Mouse (Mus musculus) heart, embryonic 16.5 days (tissue): ENCODE measurements around the gene Rps3. TPM values are rescaled to one million over a fixed set of nuclear protein-coding genes. Genes with fewer than 3 reads are reported as not detected.

ENCODE experiments used
- ATAC-seq: fragments of 200-750 bp; cut with Nextera tagmentation; replicated peaks from 2 replicates; pipeline ENCODE4 v1.8.0; 2017; ENCODE audit warnings: moderate number of reproducible peaks; ENCODE audit not compliant: insufficient read depth, low FRiP score; ENCODE audit errors: extremely low read depth
- H3K27ac ChIP-seq: fragments of 300-500 bp; sonication (generic); 2 replicates; pipeline ENCODE4 v1.5.1; 2014; ENCODE audit warnings: mild to moderate bottlenecking, low read length, control low read depth, moderate library complexity
- H3K27me3 ChIP-seq: fragments of 300-500 bp; sonication (generic); 2 replicates; pipeline ENCODE4 v1.6.1; 2014; ENCODE audit warnings: low read length, mixed read lengths; ENCODE audit not compliant: control insufficient read depth, insufficient read depth
- H3K36me3 ChIP-seq: fragments of 300-500 bp; sonication (generic); 2 replicates; pipeline ENCODE4 v1.6.1; 2014; ENCODE audit not compliant: control insufficient read depth, insufficient read depth
- H3K4me1 ChIP-seq: fragments of 300-500 bp; sonication (generic); 2 replicates; pipeline ENCODE4 v1.6.1; 2014; ENCODE audit warnings: low read length, mixed read lengths; ENCODE audit not compliant: control insufficient read depth, insufficient read depth
- H3K4me2 ChIP-seq: fragments of 300-500 bp; sonication (generic); 2 replicates; pipeline ENCODE4 v1.6.1; 2014; ENCODE audit warnings: low read depth, mild to moderate bottlenecking, control low read depth, low read length
- H3K4me3 ChIP-seq: fragments of 300-500 bp; sonication (generic); 2 replicates; pipeline ENCODE4 v1.5.1; 2014; ENCODE audit warnings: mild to moderate bottlenecking, control low read depth, low read length
- H3K9ac ChIP-seq: fragments of 300-500 bp; sonication (generic); 2 replicates; pipeline ENCODE4 v1.6.1; 2014; ENCODE audit warnings: low read length, control low read depth
- H3K9me3 ChIP-seq: fragments of 300-500 bp; sonication (generic); replicated peaks from 2 replicates; pipeline ENCODE4 v1.6.1; 2016; ENCODE audit warnings: low read length; ENCODE audit not compliant: control insufficient read depth
- WGBS: fragments of 180-500 bp; shearing (Covaris S2); extraction: QIAGEN DNeasy Blood & Tissue Kit; methylation state at CpG from one replicate; pipeline ENCODE4 v1.1.7; 2014; 5-methylcytosine and 5-hydroxymethylcytosine counted together
- polyA plus RNA-seq: library from polyadenylated mRNA; unstranded; fragments of >200 nt; fragmentation: Nextera tagmentation; extraction: Ambion mirVana; gene quantifications from 2 replicates; pipeline ENCODE4 v1.2.1, GENCODE M21; 2015

Gene Rps3
- polyA plus RNA-seq, result 471 and 474 TPM in 2 replicates

- no peaks in the 10 kb centered on the region for H3K9me3 ChIP-seq
- peak within 1 kb of the TSS; percentile 82 for H3K27ac ChIP-seq
- H3K9ac ChIP-seq, result peak within 1 kb of the TSS; percentile 84
- H3K4me3 ChIP-seq, result peak within 1 kb of the TSS; percentile 65
- peak within 1 kb of the TSS; percentile 86 for H3K4me2 ChIP-seq
- peaks cover 40% of the 10 kb centered on the region for H3K36me3 ChIP-seq
- ATAC-seq, result peak; percentile 96
- under 1% methylated on average over 45 of the region's 45 CpGs for WGBS
- H3K27me3 ChIP-seq, result no peaks in the 10 kb centered on the region
- H3K4me1 ChIP-seq, result peaks cover 31% of the 10 kb centered on the region
Observed at GRCm38 (mm10) chr7:99483271-99483923, at the start of gene Rps3. Rps3 (minus strand) TSS chr7:99483738.

DNA sequence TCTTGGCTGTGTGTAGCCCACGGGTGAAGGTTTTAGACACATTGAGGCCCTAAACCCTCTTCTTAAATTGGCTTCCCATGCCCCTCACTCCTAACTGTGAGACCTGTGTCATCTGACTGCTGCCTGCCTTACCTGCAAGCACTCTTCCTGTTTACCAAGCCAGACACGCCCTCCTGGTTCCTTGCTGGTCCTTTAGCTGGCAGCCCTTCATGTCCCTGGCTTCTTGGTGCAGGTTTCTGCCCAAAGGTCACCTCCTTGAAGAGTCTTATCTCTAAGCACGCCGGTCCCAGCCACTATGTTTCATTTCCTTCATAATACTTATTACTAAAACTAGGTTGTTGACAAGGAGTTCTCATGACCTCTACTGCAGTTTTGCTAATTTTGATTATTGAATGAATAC lies 49.0 kb upstream of the Rps3 start:
- WGBS, result 61% methylated on average over 4 of the region's 4 CpGs
- Histone ChIP-seq H3K9ac (no peak overlapping the region), H3K36me3 (no peaks in the 10 kb centered on the region), H3K27me3 (no peaks in the 10 kb centered on the region), H3K27ac (no peak overlapping the region), H3K9me3 (no peaks in the 10 kb centered on the region), H3K4me1 (peaks cover 15% of the 10 kb centered on the region), H3K4me2 (no peak overlapping the region), H3K4me3 (no peak overlapping the region)
- no peak for ATAC-seq

- Histone ChIP-seq H3K36me3 (no peaks in the 10 kb centered on the region), H3K4me2 (no peak overlapping the region), H3K4me3 (no peak overlapping the region), H3K9me3 (no peaks in the 10 kb centered on the region), H3K4me1 (peaks cover 8% of the 10 kb centered on the region), H3K27me3 (no peaks in the 10 kb centered on the region), H3K27ac (no peak overlapping the region), H3K9ac (no peak overlapping the region)
- no peak for ATAC-seq
- WGBS, result 70% methylated on average over 3 of the region's 3 CpGs
Observed at GRCm38 (mm10) chr7:99531408-99531970, 48.0 kb upstream of the Rps3 start.

DNA sequence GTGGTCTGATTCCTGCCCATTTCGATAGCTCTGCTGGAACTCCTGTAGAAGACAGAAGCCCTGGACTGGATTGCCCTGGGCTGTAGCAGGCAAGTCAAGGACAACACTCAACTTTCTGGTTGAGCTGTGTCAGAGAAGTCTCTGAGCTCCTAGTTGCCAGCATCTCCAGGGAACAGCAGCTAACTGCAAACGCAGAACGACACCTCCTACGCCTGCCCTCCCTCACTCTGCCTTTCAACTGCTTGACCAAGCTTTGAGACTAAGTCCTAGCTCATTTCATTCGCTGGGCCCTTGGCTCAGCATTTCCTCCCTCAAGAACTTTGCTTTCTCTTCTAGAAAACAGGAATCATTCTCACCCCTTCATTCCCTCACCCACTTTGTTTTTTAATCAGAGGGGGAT lies 45.9 kb upstream of the Rps3 start:
- Histone ChIP-seq H3K36me3 (no peaks in the 10 kb centered on the region), H3K4me2 (no peak overlapping the region), H3K27ac (no peak overlapping the region), H3K9ac (no peak overlapping the region), H3K9me3 (no peaks in the 10 kb centered on the region), H3K4me3 (no peak overlapping the region), H3K4me1 (peaks cover 3% of the 10 kb centered on the region; the same call in 1 of the 2 replicates), H3K27me3 (no peaks in the 10 kb centered on the region)
- WGBS, result 44% methylated on average over 5 of the region's 5 CpGs
- no peak for ATAC-seq

DNA sequence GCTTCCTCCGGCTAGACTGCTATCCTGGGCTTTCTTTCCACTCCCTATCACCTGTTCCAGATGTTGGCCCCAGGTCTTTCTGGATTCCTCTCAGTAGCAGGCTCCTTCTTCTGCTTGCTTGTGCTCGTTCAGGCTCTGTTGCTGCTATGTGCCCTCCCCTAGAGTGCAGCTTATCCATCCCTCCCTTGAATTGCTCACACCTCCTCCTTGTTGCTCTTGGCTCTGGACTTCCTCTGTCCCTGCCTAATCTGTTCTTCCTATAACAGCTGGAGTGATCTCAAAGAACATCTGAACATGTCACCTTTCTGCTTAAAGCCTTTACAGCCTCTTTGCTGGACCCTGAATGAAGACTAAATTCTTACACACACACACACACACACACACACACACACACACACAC lies 45.0 kb upstream of the Rps3 start:
- Histone ChIP-seq H3K9ac (no peak overlapping the region), H3K36me3 (no peaks in the 10 kb centered on the region), H3K27ac (no peak overlapping the region), H3K4me1 (peaks cover 3% of the 10 kb centered on the region; the same call in 1 of the 2 replicates), H3K9me3 (no peaks in the 10 kb centered on the region), H3K27me3 (no peaks in the 10 kb centered on the region), H3K4me3 (no peak overlapping the region), H3K4me2 (no peak overlapping the region)
- ATAC-seq, result no peak
- WGBS, result 33% methylated on average over 2 of the region's 2 CpGs

GRCm38 (mm10) chr7:99523837-99524236 lies 40.3 kb upstream of the Rps3 start:
- Histone ChIP-seq H3K9me3 (peaks cover 3% of the 10 kb centered on the region; the same call in 1 of the 2 replicates), H3K4me1 (peaks cover 3% of the 10 kb centered on the region; the same call in 1 of the 2 replicates), H3K27ac (no peak overlapping the region), H3K4me2 (no peak overlapping the region), H3K4me3 (no peak overlapping the region), H3K9ac (no peak overlapping the region), H3K27me3 (no peaks in the 10 kb centered on the region), H3K36me3 (no peaks in the 10 kb centered on the region)
- no peak for ATAC-seq
- WGBS, result 76% methylated on average over 1 of the region's 1 CpGs

DNA sequence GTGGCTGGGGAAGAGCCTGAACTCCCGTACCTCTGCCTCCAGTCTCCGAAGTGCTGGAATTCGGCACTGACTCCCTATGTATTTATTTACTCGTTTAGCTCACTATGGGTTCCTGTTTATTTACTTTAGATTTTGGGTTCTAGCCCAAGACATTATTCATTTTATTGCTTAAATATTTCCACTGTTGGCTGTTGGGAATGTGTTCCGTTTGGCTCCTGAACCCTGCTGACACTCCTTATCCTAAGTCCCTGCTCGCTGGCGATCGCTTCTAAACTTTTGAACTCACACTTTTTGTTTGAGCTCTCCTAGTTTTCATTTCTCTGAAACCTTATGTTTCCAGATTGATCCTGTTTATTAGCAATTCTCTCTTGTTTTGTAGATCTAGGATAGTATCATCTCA lies 39.6 kb upstream of the Rps3 start:
- H3K4me3 ChIP-seq, result no peak overlapping the region
- ATAC-seq, result no peak
- no peak overlapping the region for H3K9ac ChIP-seq
- no peaks in the 10 kb centered on the region for H3K36me3 ChIP-seq
- H3K9me3 ChIP-seq, result peaks cover 3% of the 10 kb centered on the region; the same call in 1 of the 2 replicates
- no peaks in the 10 kb centered on the region for H3K4me1 ChIP-seq
- H3K27ac ChIP-seq, result no peak overlapping the region
- H3K27me3 ChIP-seq, result no peaks in the 10 kb centered on the region
- H3K4me2 ChIP-seq, result no peak overlapping the region
- WGBS, result 62% methylated on average over 8 of the region's 8 CpGs

DNA sequence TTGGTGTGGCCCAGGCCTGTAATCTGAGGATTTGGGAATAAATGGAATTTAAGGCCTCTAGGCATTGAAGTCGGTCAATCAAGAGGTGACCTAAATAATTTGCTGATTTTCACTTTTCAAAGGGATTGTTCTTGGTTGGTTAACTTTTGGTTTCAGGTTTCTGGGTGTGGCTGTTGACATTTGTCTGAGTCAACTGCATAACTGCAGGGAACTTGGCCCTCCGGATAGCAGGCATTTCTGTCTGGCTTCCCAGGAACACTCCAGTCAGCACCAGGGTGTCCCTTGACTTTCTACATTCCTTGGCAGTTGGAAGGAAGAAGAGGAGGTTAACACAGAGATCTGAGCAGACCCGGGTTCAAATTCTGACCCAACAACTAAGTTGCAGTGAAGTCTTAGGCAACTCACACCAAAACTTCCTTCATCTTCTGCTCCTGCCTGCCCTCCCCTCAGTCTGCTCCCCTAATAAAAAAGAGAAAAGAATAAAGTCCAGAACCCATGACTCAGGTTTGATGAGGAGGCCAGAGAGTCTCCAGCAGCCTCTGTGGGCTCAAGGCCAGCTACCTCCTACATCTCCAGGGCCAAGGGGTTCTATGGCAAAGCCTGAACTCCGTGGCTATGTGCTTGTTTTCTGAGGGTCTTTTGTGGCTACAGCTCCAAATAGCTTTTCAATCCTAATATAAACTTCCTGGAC lies 35.6 kb upstream of the Rps3 start:
- Histone ChIP-seq H3K27me3 (no peaks in the 10 kb centered on the region), H3K27ac (no peak overlapping the region), H3K9ac (no peak overlapping the region), H3K36me3 (no peaks in the 10 kb centered on the region), H3K4me3 (no peak overlapping the region), H3K4me2 (no peak overlapping the region), H3K4me1 (peaks cover 7% of the 10 kb centered on the region; the same call in 1 of the 2 replicates), H3K9me3 (peaks cover 3% of the 10 kb centered on the region; the same call in 1 of the 2 replicates)
- ATAC-seq, result no peak
- WGBS, result 54% methylated on average over 4 of the region's 4 CpGs

GRCm38 (mm10) chr7:99516814-99517157 lies 33.2 kb upstream of the Rps3 start:
- Histone ChIP-seq H3K36me3 (no peaks in the 10 kb centered on the region), H3K4me1 (peaks cover 7% of the 10 kb centered on the region; the same call in 1 of the 2 replicates), H3K27me3 (no peaks in the 10 kb centered on the region), H3K9ac (no peak overlapping the region), H3K9me3 (peaks cover 3% of the 10 kb centered on the region; the same call in 1 of the 2 replicates), H3K27ac (no peak overlapping the region), H3K4me2 (no peak overlapping the region), H3K4me3 (no peak overlapping the region)
- WGBS, result 50% methylated on average over 3 of the region's 3 CpGs
- ATAC-seq, result no peak
